Mouse (Mus musculus): ENCODE measurements around the gene Rps16. TPM values are rescaled to one million over a fixed set of nuclear protein-coding genes. Genes with fewer than 3 reads are reported as not detected.
A peak's percentile ranks its signal among the peaks of the same experiment; 100 is the strongest.
"Not testable (repeated sequence)": the region's sequence is repeated elsewhere in the genome, so short reads cannot be mapped to it uniquely, and the experiment has no call there.

Rps16 gene
- total RNA-seq, 4 experiments from 2014 or later = 442 to 558 (median 490) TPM

- no peak for DNase-seq (ENCODE audit: low spot score in 2 of 2)
Observed at GRCm38 (mm10) chr7:28373891-28374495, 23.5 kb downstream of the Rps16 start.

DNA sequence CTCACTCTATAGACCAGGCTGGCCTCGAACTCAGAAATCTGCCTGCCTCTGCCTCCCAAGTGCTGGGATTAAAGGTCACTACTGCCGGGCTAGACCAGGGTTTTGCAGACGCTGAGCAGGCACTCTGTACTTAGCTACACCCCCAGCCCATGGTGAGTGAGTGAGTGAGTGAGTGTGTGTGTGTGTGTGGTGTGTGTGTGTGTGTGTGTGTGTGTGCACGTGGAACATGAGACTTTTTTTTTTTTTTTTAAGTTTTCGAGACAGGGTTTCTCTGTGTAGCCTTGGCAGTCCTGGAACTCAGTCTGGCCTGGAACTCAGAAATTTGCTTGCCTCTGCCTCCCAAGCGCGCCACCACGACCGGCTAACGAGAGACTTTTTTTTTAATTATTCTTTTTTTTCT is 24.2 kb downstream of the Rps16 start:
- no peak for DNase-seq (ENCODE audit: low spot score in 2 of 2)

DNA sequence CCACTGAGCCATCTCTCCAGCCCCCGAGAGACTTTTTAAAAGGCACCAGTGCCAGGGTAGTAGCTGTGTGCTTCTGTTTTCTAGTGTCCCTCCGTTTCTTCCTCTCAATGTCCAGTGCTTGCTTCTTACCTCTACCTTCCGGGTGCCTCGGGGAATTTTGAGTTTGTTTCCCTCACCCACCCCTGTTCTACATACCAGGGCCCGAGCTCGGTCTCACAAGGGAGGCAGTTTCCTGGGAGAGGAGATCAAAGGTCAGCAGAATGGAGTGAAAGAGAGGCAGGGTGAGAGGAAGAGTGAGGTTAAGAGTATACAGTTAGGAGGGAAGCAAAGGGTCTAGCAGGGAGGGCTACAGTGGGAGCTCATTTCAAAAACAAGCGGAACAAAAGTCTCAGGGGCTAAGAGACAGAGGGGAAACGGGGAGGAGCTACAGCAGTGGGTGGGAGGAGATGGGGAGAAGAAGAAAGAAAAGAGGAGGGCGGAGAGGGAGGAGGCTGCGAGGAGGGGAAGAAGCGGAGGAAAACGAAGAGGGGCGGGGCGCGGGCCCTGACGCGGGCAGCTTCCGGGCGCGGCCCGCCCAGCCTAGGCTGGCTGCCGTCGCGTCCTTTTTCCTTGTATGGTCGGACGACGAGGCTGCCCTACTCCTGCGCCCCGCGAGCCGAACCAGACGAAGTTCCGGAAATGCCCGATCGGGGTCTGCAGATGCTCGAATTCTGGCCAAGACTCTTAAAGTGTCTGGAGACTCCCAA is 24.9 kb downstream of the Rps16 start:
- peak; percentile 90 to 91 for DNase-seq (ENCODE audit: low spot score in 2 of 2)

- peak; percentile 79 to 82 for DNase-seq (ENCODE audit: low spot score in 2 of 2)
Observed at GRCm38 (mm10) chr7:28376011-28376771, 25.7 kb downstream of the Rps16 start.

DNA sequence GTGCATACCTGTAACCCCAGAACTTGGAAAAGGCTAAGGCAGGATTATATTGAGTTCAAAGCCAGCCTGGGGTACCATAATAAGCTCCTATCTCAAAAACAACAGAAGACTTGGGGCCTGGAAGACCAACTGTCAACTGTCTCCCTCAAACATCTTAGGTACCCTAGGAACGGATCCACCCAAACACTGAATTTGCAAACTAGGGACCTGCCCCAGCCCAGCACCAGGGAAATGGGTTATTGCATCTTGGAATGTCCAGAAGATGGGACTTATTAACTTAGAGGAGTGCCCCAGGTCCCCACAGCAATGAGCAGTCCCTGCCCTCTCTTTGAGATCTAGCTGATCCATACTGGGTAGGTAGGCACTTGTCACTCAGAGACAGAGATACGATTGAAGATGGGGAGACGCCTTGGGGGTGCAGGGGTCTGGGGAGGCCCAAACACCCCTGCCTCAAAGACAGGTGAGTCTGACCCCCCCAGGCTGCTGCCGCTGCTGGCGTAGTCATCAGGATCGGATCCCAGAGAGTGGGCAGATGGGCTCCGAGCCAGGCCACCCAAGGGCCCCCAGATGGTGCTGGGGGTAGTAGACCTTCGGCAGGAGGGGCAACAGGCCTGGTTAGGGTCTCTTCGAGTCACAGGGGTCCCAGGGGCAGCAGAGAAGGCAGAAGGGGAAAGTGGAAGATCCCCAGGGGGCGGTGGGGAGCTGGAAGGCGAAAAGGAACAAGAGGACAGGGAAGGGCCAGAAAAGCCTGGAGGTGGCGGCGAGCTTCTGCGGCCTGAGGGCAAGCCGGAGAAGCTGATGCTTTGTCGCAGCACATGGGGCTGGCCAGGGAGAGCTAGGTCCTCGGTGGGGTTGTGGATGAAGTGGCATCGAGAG is 27.0 kb downstream of the Rps16 start:
- no peak for DNase-seq (ENCODE audit: low spot score in 2 of 2)

DNA sequence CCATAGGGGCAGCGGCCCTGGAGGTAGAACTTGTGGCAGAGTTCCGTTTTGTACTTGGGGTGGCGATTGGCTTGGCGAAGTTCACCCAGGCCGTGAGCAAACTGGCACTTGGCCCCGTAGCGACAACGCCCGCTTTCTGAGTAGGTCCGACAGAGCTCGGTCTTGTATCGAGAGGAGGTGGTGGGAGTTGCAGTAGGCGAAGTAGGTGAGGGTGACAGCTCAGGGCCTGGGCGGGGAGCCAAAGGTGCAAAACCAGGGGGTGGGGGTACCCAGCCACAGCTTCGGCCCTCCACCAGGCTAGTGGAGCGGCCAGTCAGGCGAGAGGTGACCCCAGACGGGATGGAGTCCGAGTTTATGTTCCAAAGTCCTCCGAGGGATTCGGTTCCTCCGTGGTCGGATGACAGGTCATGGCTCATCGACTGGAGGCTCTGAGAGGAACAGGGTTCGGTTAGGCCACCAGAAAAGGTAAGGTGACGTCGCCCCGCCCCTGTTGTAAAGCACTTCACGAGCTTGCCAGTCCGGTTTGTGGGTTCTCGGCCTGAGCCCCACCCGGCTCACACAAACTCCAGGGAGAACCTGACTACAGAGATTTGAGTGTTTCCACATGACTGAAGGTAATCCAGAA is 27.7 kb downstream of the Rps16 start:
- peak; percentile 57 to 67 for DNase-seq (ENCODE audit: low spot score in 2 of 2)

- peak; percentile 94 to 95 for DNase-seq (ENCODE audit: low spot score in 2 of 2)
Observed at GRCm38 (mm10) chr7:28378769-28379651, 28.6 kb downstream of the Rps16 start.

DNA sequence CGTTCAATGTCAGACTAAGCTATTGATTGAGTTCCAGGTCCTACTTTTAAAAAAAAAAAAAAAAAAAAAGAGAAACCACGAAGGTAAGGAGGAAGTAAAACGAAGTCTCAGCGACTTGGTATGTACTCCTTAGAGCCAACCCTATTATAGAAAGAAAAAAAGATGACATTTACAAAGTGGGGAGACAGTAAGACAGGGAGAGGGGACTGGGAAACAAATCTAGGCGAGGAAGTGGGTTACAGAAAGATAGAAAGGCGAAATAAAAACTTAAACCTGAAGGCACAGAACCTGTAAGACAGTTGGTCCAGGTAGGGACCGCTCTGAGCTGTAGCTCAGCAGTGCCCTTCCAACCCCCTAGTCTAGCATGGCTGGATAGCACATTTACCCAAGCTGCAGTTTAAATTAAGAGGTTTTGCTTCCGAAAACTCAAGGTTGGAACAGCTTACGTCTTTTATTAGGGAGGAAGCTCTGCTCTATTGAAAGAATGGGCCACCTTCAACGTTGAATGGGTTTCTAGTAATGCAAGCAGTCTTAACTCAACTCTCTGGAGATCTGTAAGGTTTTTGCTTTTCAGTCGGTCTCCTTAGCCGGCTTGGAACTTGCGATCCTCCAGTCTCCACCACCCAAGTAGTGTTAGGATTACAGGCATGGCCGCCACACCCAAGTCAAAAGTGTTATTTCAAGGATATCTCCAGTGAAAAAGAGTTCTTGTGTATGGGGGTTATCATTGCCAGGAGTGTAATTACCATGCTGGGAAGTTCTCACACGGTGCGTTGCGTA is 30.0 kb downstream of the Rps16 start, which contains the start of gene Zfp36:
Zfp36 (minus strand) TSS at position 17 of the 780 bp plus-strand sequence.
- DNase-seq (ENCODE audit: low spot score in 2 of 2) = no peak

DNA sequence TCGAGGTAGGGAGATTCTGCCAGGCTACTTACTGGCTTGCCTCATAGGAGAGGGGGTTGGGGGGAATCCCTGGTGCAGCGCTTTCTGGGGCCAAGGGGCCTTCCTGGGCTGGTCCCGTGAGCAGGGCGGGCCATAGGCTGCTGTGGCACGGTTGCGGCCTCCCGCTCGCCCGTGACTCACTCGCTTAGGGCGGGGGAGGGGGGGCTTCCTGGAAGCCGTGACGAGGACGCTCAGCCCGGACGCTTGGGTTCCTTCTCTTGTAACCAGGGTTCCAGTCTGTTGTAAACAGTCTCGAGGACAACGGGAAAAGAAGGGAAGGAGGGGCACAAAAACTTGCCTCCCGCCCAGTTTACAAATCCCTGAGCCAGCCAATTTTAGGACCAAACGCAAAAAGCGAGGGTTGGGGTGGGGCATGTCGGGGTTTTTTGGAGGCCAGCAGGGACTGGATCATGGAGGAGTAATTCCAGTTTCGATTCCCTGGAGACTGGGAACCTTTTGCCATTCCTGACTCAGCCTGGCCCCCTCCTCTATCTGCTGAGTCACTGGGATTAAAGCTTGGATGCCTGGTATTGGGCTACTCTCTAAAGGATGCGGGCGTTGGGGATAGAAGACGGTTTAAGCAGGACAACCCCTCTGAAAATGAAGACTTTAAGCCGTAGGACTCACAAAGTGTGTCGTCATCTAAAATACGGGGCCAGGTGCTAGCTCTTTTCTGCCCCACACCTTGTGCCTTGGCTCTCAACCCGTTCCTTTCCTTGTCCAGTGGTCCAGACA is 30.8 kb downstream of the Rps16 start:
- DNase-seq (ENCODE audit: low spot score in 2 of 2) = peak; percentile 82

DNA sequence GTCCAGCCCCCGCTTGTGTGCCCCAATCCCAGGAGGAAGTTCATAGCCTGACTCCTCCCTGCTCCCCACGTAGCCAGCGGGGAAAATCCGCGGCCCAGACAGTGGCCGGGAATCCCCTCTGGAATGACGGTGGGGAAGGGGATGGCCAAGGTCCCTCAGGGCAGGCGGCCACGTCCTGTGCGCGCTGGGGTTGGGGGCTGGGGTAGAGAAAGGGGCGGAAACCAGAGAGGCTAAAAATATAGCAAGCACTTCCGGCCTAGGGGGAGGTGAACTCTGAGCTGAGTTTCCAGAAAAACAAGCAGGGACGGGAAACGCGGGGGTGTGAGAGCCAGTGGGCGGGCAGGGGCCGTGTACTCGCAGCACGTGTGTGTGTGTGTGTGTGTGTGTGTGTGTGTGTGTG is 31.5 kb downstream of the Rps16 start:
- peak; percentile 80 for DNase-seq (ENCODE audit: low spot score in 2 of 2)

DNA sequence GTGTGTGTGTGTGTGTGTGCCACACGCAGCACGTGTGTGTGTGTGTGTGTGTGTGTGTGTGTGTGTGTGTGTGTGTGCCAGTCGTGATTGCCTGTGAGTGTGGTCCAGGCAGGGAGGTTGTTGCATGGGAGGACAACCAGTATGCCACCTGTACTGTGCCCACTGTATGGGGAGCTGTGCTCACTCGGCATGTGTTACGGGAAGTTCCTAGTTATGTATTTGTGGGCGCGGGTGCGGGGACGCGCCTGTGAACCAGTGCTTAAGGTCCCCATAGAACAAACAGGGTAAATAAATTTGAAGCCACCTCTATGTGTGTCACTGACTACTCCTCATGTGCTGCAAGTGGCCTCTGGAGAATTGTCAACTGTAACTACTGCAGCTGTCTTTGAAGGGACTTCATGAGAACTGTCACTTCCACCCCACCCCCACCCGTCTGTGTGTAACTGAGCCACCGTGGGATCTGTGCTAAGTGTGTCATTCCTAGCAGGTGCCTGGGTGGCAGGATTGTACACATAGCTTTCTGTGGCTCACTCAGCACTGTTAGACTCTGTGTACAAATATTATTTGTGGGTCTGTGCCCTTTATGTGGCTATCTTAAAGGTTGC is 32.0 kb downstream of the Rps16 start:
- no peak for DNase-seq (ENCODE audit: low spot score in 2 of 2)

GRCm38 (mm10) chr7:28382981-28383396 is 32.5 kb downstream of the Rps16 start:
- no peak for DNase-seq (ENCODE audit: low spot score in 2 of 2)

- DNase-seq (ENCODE audit: low spot score in 2 of 2) = no peak
Observed at GRCm38 (mm10) chr7:28383606-28384005, 33.2 kb downstream of the Rps16 start.

DNA sequence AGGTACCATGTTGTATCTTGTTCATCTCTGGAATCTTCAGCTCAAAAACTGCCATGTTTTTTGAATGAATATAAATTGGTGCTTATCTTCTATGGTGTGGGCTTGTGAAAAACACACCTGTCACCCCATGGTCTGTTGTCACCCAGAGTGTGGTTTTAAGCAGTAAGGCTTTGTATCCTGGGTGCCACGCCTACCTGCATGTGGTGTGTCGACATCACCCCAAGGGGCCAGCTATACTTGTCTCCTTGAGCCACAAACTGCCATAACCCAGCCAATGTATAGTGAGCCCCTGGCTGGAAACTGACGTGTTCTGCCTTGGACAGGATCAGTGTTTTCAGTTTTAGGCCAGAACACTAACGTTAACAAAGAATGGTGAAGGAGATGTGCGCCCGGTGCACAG is 33.7 kb downstream of the Rps16 start:
- DNase-seq (ENCODE audit: low spot score in 2 of 2) = no peak

DNA sequence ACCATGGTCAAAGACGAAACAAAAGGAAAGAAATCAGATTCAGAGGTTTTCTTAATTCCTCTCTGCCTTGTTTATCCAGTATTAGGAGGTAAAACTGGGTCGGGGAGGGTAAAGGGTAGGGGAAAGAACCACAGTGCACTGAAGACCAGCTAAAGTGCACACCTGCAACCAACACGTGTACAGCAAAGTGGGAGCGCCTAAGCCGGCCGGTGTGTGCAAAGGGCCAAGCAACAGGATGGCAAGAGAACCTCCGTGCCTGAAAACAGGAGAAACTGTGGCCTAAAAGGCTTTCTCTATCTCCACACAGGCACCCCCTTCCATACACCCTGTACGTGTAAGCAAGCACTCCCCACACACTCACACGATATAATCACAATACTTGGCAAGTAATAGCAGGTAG is 34.7 kb downstream of the Rps16 start:
- no peak for DNase-seq (ENCODE audit: low spot score in 2 of 2)

DNA sequence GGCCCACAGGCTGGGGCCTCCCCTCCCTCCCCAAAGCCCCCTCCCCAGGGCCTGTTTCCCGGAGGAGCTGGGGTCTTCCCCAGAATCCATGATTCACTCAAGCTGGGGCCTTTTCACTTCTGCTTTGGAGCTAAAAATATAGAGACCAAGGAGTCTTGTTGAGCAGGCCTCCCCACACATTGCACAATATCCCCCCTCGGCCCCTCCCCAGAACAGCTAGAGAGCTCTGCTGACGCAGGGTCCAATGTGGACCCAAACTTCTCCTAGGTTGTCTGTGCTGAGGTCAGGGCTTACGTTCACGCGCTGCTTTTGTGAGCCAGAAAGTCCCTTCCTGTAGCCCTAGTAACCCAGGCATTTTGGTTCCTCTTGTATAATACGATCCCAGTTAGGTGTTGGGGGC is 35.6 kb downstream of the Rps16 start:
- no peak for DNase-seq (ENCODE audit: low spot score in 2 of 2)

- peak; percentile 76 to 81 for DNase-seq (ENCODE audit: low spot score in 2 of 2)
Observed at GRCm38 (mm10) chr7:28386462-28386861, 36.0 kb downstream of the Rps16 start.

- DNase-seq (ENCODE audit: low spot score in 2 of 2) = not testable (repeated sequence)
Observed at GRCm38 (mm10) chr7:28386877-28387276, 36.4 kb downstream of the Rps16 start.

All from gastrocnemius, adult 8-10 months (tissue).